Mouse (Mus musculus) liver, embryonic 14 days (tissue): Measurements from ENCODE around the gene Olfr316. TPM values are rescaled to one million over a fixed set of nuclear protein-coding genes. Genes with fewer than 3 reads are reported as not detected.

Experiments used
- polyA plus RNA-seq: library from polyadenylated mRNA; depleted of rRNA; stranded (reverse); fragments of >200 nt; gene quantifications from 2 replicates; pipeline ENCODE4 v1.2.3, GENCODE M21; 2012; rRNA removed

The Olfr316 gene
- polyA plus RNA-seq, result not detected in 2 replicates

DNA sequence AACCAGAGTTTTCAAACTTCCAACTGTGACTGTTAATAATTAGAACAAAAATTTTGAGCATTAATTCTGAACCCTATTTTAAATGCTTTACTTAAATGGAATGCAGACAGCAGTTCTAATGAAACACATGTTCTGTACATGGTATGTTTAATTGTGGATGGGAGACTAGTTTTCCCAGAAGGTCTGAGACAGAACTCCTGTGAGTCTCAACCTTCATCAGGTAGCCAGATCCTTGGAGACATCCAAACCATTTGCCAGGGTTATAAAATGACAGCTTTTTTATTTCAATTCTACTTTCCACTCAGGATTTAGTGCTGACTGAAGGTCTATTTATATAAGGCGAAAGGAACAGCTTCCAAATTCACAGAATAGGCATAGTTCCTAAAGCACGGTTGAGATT is at the start of gene Olfr316:
Olfr316 (plus strand) TSS at position 301 of the 400 bp plus-strand sequence.

DNA sequence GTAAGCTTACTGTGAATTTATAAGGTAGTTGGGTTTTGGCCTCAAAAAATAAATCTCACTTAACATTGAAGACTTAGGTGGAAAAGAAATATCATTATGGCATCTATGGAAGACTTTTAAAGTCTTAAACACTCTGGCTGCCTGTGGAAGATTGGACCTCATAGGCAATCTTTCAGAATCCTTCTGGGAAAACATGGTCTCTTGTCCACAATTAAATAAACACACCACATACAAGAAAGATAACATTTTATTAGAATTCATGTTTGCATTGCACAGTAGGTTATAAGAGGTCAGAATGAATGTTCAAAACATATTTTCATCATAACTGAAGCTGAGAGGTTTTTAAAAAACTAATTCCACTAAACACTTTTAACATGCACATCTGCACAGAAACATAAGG is 28.6 kb upstream of the Olfr316 start, which contains the start of gene Olfr318:
Olfr318 (minus strand) TSS at position 101 of the 400 bp plus-strand sequence.

DNA sequence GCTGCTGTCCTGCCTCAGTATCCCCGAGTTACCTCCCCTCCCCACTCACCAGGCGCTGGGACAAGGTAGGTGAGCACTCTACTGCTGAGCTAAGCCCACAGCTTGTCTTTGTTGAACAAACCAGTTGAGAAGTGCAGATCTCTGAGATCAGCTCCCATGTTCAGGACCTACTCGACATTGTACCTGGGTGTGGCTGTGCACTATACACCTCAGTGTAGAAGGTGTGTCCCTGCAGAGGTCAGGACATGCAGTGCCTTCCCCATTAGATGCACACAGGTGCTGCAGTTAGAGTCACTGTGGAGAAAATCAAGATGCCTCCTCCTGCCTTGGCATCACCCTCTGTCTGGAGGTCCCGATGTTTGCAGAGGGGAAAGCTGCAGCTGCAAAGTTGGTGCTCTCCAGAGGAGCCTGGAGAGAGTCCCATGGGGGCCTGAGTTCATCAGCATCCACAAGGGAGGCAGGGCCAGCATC is 13.7 kb upstream of the Olfr316 start, which contains the start of gene Olfr317:
Olfr317 (minus strand) TSS at position 421 of the 471 bp plus-strand sequence.

DNA sequence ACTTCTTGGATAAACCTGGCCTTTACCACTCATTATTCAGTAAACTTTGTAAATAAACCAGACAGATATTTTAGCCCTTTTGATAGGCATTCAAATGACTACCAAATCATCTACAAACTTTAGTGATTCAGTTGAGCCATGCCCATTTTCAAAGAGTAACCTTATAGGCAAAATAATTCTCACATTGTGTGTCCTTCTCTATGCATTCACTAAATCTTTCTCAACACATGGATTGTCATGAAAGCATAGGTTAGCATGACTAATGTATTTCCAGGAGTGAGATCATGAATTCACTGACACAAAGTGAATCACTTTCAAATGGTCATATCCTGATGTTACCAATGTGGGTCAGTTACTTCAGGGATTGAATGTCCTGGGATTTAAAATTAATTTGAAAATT is 20.4 kb downstream of the Olfr316 start, which contains the start of gene Olfr315:
Olfr315 (plus strand) TSS at position 301 of the 400 bp plus-strand sequence.

DNA sequence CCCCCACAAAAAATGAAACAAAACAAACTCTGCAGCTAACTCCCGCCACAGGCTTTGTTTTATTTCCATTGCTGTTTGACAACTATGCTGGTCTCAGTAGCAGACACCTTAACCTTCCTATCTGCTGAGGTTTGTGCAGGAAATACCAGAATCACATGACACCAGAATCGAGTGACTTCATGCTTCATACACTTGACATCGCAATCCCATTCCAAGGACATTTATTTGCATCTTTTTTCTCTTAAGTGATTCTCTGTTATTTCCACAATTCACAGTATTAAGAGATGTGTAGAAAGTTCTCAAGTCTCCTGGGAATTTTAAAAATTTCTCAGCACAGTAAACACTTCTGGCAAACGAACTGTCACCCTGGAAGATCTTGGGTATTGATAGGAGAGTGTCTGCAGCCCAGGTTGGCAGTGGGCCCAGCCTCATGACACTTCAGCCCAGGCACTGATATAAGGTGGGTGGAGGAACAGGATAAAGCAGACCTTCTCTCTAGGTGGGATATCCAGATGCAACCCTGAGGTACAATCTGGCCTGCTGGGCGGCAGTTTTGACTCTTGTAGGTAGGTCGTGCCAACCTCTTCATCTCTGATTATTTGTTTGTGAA is 30.1 kb downstream of the Olfr316 start, which contains the start of gene Olfr314:
Olfr314 (plus strand) TSS at position 473 of the 610 bp plus-strand sequence.

DNA sequence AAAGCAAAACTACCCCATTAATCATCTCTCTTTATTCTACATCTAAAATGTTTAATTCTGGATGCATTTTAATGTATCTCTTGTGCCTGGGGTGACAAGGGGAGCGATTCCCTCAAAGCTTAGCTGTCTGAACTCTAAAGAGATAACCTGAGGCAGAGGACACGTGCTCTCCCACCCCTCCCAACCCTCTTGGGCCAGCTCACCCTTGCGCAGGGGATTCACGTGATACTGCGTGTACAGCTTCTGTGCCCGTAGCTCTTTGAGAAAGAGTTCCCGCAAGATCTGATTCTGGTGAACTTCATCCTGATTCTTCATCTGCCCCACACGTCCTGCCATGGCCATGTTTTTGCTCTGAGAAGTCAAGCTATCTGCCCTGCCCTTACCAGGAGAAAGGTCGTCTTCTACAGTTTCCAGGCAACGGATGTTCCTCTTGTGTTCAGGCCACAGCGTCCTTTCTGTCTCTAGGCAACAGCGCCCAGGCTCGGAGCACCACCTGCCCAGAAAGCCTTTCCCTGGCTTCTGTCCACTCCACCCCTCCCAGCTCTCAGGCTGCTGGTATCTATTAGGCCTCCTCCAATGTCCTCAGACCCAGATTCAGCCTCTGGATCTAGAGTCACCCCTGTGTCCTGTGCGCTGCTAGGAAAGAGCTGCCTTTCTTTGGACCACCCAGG is 49.2 kb downstream of the Olfr316 start, which contains the start of gene Fam183b:
Fam183b (minus strand) TSS at position 403 of the 671 bp plus-strand sequence.

Other genes with a start within 250 kb of the Olfr316 start
- gene Olfr330, start 217.9 kb upstream of the Olfr316 start, polyA plus RNA-seq, result not detected in 2 replicates
- not detected in 2 replicates for gene Olfr329-ps, start 206.3 kb upstream of the Olfr316 start, polyA plus RNA-seq
- not detected in 2 replicates for gene Olfr328, start 197.1 kb upstream of the Olfr316 start, polyA plus RNA-seq
- not detected in 2 replicates for gene Olfr224, start 182.2 kb upstream of the Olfr316 start, polyA plus RNA-seq
- not detected in 2 replicates for gene Olfr325, start 175.0 kb upstream of the Olfr316 start, polyA plus RNA-seq
- not detected in 2 replicates for gene Olfr324, start 157.6 kb upstream of the Olfr316 start, polyA plus RNA-seq
- not detected in 2 replicates for gene 2210407C18Rik, start 136.7 kb upstream of the Olfr316 start, polyA plus RNA-seq
- gene Olfr323, start 122.2 kb upstream of the Olfr316 start, polyA plus RNA-seq, result not detected in 2 replicates
- 8.3 and 10.1 TPM in 2 replicates for gene Trim58, start 112.3 kb upstream of the Olfr316 start, polyA plus RNA-seq
- gene Olfr322, start 94.0 kb upstream of the Olfr316 start, polyA plus RNA-seq, result 0.03 TPM in 2 replicates
- gene Olfr320, start 71.6 kb upstream of the Olfr316 start, polyA plus RNA-seq, result not detected in 2 replicates
- not detected in 2 replicates for gene Olfr319, start 53.6 kb upstream of the Olfr316 start, polyA plus RNA-seq
- not detected in 2 replicates for gene Olfr318, start 28.7 kb upstream of the Olfr316 start, polyA plus RNA-seq
- gene Olfr317, start 13.5 kb upstream of the Olfr316 start, polyA plus RNA-seq, result not detected in 2 replicates
- not detected in 2 replicates for gene Olfr315, start 20.5 kb downstream of the Olfr316 start, polyA plus RNA-seq
- not detected in 2 replicates for gene Olfr314, start 30.2 kb downstream of the Olfr316 start, polyA plus RNA-seq
- 0.07 TPM in 1 of 2 replicates, not detected in the other for gene Fam183b, start 49.2 kb downstream of the Olfr316 start, polyA plus RNA-seq
- gene Olfr313, start 62.3 kb downstream of the Olfr316 start, polyA plus RNA-seq, result not detected in 2 replicates
- not detected in 2 replicates for gene Olfr312, start 76.5 kb downstream of the Olfr316 start, polyA plus RNA-seq
- gene Olfr311, start 86.5 kb downstream of the Olfr316 start, polyA plus RNA-seq, result not detected in 2 replicates
- 2.5 and 2.6 TPM in 2 replicates for gene Gm12258, start 94.4 kb downstream of the Olfr316 start, polyA plus RNA-seq
- 1.6 and 1.8 TPM in 2 replicates for gene 2810021J22Rik, start 114.5 kb downstream of the Olfr316 start, polyA plus RNA-seq
- gene Zfp39, start 151.5 kb downstream of the Olfr316 start, polyA plus RNA-seq, result 4.9 and 5.1 TPM in 2 replicates
- gene Btnl10, start 165.2 kb downstream of the Olfr316 start, polyA plus RNA-seq, result 17.3 and 19.1 TPM in 2 replicates
- 67.3 and 77.9 TPM in 2 replicates for gene Rnf187, start 186.2 kb downstream of the Olfr316 start, polyA plus RNA-seq
- gene Hist3h2ba, start 196.2 kb downstream of the Olfr316 start, polyA plus RNA-seq, result 13.3 and 15.4 TPM in 2 replicates
- 9.3 and 10.1 TPM in 2 replicates for gene Hist3h2a, start 202.0 kb downstream of the Olfr316 start, polyA plus RNA-seq
- 0.05 and 0.09 TPM in 2 replicates for gene Trim17, start 202.0 kb downstream of the Olfr316 start, polyA plus RNA-seq
- 7.3 and 8.5 TPM in 2 replicates for gene Trim11, start 225.4 kb downstream of the Olfr316 start, polyA plus RNA-seq